Mouse (Mus musculus) cerebellum, adult 2 months (tissue): Measurements from ENCODE around the gene 2310039H08Rik.

Source experiments
- CTCF ChIP-seq: fragments of 200-500 bp; IDR thresholded peaks from 2 replicates; pipeline ENCODE4 v1.5.1; 2011; ENCODE audit warnings: low read depth, mild to moderate bottlenecking, control low read depth, low read length, moderate library complexity, borderline replicate concordance; ENCODE audit not compliant: insufficient read depth
- POLR2A ChIP-seq: fragments of 200-500 bp; IDR thresholded peaks from 2 replicates; pipeline ENCODE4 v1.6.1; 2011; ENCODE audit warnings: low read length, control low read depth, borderline replicate concordance; ENCODE audit not compliant: insufficient read depth

- TF ChIP-seq CTCF (no peak), POLR2A (no peak)
Observed at GRCm38 (mm10) chr17:46747806-46748205, 24.6 kb upstream of the 2310039H08Rik start.
